Mouse (Mus musculus): ENCODE data around the gene Hccs.
A peak's percentile ranks its signal among the peaks of the same experiment; 100 is the strongest.
"Not testable (repeated sequence)": the region's sequence is repeated elsewhere in the genome, so short reads cannot be mapped to it uniquely, and the experiment has no call there.

The Hccs gene

GRCm38 (mm10) chrX:169319945-169320667 is at the start of gene Hccs:
TSS of gene Hccs (minus strand) at chrX:169320372.
- peak; percentile 89 to 94 for DNase-seq

- DNase-seq: no peak
Observed at GRCm38 (mm10) chrX:169357146-169357772, 37.1 kb upstream of the Hccs start.

GRCm38 (mm10) chrX:169338213-169338612 is 18.0 kb upstream of the Hccs start:
- no peak for DNase-seq

- no peak for DNase-seq
Observed at GRCm38 (mm10) chrX:169337559-169337958, 17.4 kb upstream of the Hccs start.

GRCm38 (mm10) chrX:169332264-169332663 is 12.1 kb upstream of the Hccs start:
- DNase-seq: peak; percentile 63 to 73

- DNase-seq: no peak
Observed at GRCm38 (mm10) chrX:169325929-169326595, 5.9 kb upstream of the Hccs start.

GRCm38 (mm10) chrX:169320668-169321005 is 465 bp upstream of the Hccs start:
- not testable (repeated sequence) for DNase-seq

- peak in 1 of 2 experiments; percentile 6 for DNase-seq
Observed at GRCm38 (mm10) chrX:169319066-169319760, 959 bp downstream of the Hccs start.

- DNase-seq: no peak
Observed at GRCm38 (mm10) chrX:169308559-169308958, 11.6 kb downstream of the Hccs start.

- peak; percentile 50 to 64 for DNase-seq
Observed at GRCm38 (mm10) chrX:169303945-169304344, 16.2 kb downstream of the Hccs start.

- DNase-seq: peak; percentile 4 to 20
Observed at GRCm38 (mm10) chrX:169302271-169303045, 17.7 kb downstream of the Hccs start.

GRCm38 (mm10) chrX:169299579-169299978 is 20.6 kb downstream of the Hccs start:
- DNase-seq: peak; percentile 2 to 9

GRCm38 (mm10) chrX:169263433-169264172 is 56.6 kb downstream of the Hccs start:
- no peak for DNase-seq

- DNase-seq: peak; percentile 7 to 13
Observed at GRCm38 (mm10) chrX:169262212-169262611, 58.0 kb downstream of the Hccs start.

- no peak for DNase-seq
Observed at GRCm38 (mm10) chrX:169261034-169261433, 59.1 kb downstream of the Hccs start.

GRCm38 (mm10) chrX:169256741-169257140 is 63.4 kb downstream of the Hccs start:
- DNase-seq: no peak

- DNase-seq: no peak
Observed at GRCm38 (mm10) chrX:169255915-169256314, 64.3 kb downstream of the Hccs start.

- DNase-seq: no peak
Observed at GRCm38 (mm10) chrX:169222357-169223062, 97.7 kb downstream of the Hccs start.

GRCm38 (mm10) chrX:169220064-169220463 is 100.1 kb downstream of the Hccs start:
- no peak for DNase-seq

GRCm38 (mm10) chrX:169210019-169210418 is 110.2 kb downstream of the Hccs start:
- no peak for DNase-seq
